Mouse (Mus musculus) embryonic fibroblast, embryonic 13.5 days (primary cell): ENCODE data around the gene Slc19a1.

Source experiments
- CTCF ChIP-seq: IDR thresholded peaks from 2 replicates; pipeline ENCODE4 v1.5.1; 2011; ENCODE audit warnings: mild to moderate bottlenecking, control low read depth, low read length, moderate library complexity, borderline replicate concordance; ENCODE audit not compliant: insufficient read depth
- POLR2A ChIP-seq: IDR thresholded peaks from 2 replicates; pipeline ENCODE4 v1.6.1; 2011; ENCODE audit warnings: low read depth, mild to moderate bottlenecking, control low read depth, low read length, moderate library complexity

DNA sequence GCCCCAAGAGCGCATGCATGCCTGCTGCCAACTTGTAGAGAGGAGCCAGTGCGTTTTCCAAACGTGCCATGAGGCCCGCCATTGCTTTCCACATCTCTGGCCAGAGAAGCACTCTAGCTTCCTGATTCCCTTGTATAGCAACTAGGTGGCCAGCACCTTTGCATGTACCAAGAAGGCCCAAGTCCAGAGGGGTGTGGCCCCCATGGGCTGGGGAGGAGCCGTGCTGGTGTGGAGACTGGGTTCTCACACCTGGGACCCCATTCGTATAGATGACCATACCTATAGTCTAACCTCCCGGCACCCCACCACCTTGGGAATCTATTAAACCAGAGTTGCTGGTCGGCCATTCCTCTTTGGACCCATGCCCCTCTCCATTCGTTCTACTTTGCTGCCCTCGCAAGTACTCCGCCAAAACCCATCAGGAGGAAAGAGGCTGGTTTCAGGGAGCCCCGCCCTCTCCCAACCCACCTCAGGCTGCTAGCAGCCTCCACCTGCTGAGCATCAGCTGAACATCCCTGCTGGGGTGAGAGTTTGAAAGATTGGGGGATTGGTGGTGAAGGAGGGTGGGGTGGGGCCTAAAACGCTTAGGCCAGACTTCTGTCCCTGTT, at the start of gene Slc19a1:
- TF ChIP-seq CTCF: no peak
- TF ChIP-seq POLR2A: no peak
